Mouse (Mus musculus) thymus, adult 2 months (tissue): Measurements from ENCODE around the gene Tpst2.

ENCODE experiments used
- CTCF ChIP-seq: fragments of 200-500 bp; IDR thresholded peaks from 2 replicates; pipeline ENCODE4 v1.5.1; 2012; ENCODE audit warnings: mild to moderate bottlenecking, control low read depth, low read length, moderate library complexity, borderline replicate concordance; ENCODE audit not compliant: control insufficient read depth, poor library complexity, insufficient read depth; ENCODE audit errors: extremely low read depth
- POLR2A ChIP-seq: fragments of 200-500 bp; IDR thresholded peaks from 2 replicates; pipeline ENCODE4 v1.6.1; 2012; ENCODE audit warnings: mild to moderate bottlenecking, low read length, control low read depth, moderate library complexity; ENCODE audit not compliant: control insufficient read depth, poor library complexity, insufficient read depth; ENCODE audit errors: extremely low read depth

DNA sequence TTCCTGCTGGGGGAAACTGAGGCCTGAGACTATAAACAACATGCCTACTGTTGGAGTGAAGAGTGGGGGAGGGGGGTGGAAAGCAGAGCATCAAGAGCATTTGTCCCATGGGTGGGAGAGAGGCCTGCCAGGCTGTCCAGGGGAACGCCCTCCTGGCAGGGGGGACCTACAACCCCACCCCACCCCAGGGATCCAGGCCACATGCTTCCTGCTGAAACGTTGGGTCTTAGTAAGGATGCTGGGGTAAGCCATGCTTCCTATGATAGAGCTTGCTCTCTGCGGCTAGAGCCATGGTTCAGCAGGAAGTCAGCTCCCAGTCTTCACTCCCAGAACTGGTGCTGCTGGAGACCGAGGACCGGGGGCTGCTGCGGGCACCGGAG lies 7.7 kb downstream of the Tpst2 start:
- TF ChIP-seq CTCF = no peak
- no peak for TF ChIP-seq POLR2A
